Mouse (Mus musculus): ENCODE results near the gene Gabpa.

Gene Gabpa

GRCm38 (mm10) chr16:84838576-84838975, 3.9 kb downstream of the Gabpa start:
- in situ Hi-C loops (cut with MboI; ENCODE audit: unreplicated experiment in 2 of 2): no loop called here

- in situ Hi-C loops (cut with MboI; ENCODE audit: unreplicated experiment in 2 of 2): no loop called here
Observed at GRCm38 (mm10) chr16:84853492-84853891, 18.8 kb downstream of the Gabpa start.

- in situ Hi-C loops (cut with MboI; ENCODE audit: unreplicated experiment in 2 of 2): no loop called here
Observed at GRCm38 (mm10) chr16:84864656-84865055, 29.9 kb downstream of the Gabpa start.

GRCm38 (mm10) chr16:84873805-84874204, 39.1 kb downstream of the Gabpa start:
- in situ Hi-C loops (cut with MboI; ENCODE audit: unreplicated experiment in 2 of 2): no loop called here

DNA sequence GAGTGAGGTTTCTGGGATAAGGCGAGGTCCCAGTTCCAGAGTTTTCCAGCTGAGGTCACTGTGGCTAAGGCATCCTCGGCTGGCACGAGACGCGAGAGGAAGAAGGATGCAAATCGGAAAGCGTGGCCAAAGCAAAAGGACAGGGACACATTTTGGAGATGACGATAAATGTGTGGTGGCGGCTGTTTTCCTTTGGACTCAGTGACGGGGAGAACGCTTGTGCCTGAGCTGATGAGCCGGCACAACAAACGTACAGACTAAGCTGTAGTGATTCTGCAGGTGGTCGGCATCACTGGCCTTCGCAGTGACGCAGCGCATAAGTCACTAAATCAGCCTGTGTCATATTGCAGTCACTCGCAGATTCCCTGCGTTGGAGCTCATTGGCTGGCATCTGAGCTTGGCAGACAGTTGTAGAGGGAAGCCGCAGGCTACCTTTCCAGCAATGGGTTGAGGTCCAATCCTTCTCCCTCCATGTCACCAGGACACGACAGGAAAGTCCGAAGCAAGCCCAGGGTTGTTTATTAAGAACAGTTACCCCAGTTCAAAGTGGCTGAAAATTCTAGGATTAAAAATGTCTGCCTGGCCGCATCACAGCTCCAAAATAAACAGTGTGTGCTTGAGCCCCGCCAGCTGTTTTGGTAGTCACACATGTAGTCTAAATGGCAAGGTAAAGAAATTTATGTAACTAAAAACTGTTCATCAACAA, 40.4 kb downstream of the Gabpa start:
- in situ Hi-C loops (cut with MboI; ENCODE audit: unreplicated experiment in 2 of 2): loop anchor here (5.0 kb wide), 1 partner anchor 348 kb away; no protein-coding TSS in a partner anchor

DNA sequence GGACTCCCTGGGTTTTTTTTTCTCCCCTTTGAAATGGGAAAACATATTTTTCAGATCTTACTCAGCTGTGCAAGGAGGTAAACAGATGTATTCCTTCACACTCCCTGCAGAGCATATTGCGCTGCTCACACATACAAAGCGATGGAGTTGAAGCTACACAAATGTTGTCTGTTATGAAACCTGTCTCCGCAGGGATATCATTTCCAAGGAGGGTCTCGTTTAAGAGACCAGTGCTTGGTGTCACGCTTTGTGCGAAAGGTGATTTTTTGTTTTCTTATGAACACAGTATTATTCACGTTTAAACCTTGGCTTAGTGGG, 41.0 kb downstream of the Gabpa start:
- in situ Hi-C loops (cut with MboI; ENCODE audit: unreplicated experiment in 2 of 2): loop anchor here (5.0 kb wide), 1 partner anchor 348 kb away; no protein-coding TSS in a partner anchor

DNA sequence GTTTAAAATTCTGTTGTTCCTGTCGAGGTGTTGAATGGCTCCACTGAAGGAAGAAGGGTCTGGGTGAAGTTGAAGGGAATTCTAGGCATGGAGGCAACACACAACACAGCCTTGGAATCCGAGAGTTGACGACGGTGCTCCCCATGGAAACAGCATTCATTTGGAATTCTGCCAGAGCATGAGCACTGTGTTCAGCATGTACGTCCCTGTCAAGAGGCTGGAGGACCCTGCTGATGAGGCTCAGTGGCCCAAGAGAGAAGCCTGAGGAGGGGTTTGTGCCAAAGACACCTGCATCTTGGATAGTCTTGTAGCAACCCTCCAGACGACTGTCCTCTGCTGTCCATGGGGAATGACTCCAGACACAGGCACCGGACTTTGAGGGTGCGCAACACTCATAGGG, 41.4 kb downstream of the Gabpa start:
- in situ Hi-C loops (cut with MboI; ENCODE audit: unreplicated experiment in 2 of 2): loop anchor here (5.0 kb wide), 1 partner anchor 349 kb away; no protein-coding TSS in a partner anchor

- in situ Hi-C loops (cut with MboI; ENCODE audit: unreplicated experiment in 2 of 2): loop anchor here (5.0 kb wide), 1 partner anchor 352 kb away; no protein-coding TSS in a partner anchor
Observed at GRCm38 (mm10) chr16:84879146-84879545, 44.4 kb downstream of the Gabpa start.

GRCm38 (mm10) chr16:84881168-84881567, 46.4 kb downstream of the Gabpa start:
- in situ Hi-C loops (cut with MboI; ENCODE audit: unreplicated experiment in 2 of 2): no loop called here

GRCm38 (mm10) chr16:84881754-84882321, 47.1 kb downstream of the Gabpa start:
- in situ Hi-C loops (cut with MboI; ENCODE audit: unreplicated experiment in 2 of 2): no loop called here

GRCm38 (mm10) chr16:84884572-84884971, 49.8 kb downstream of the Gabpa start:
- in situ Hi-C loops (cut with MboI; ENCODE audit: unreplicated experiment in 2 of 2): no loop called here

GRCm38 (mm10) chr16:84902995-84903394, 68.3 kb downstream of the Gabpa start:
- in situ Hi-C loops (cut with MboI; ENCODE audit: unreplicated experiment in 2 of 2): no loop called here

- in situ Hi-C loops (cut with MboI; ENCODE audit: unreplicated experiment in 2 of 2): no loop called here
Observed at GRCm38 (mm10) chr16:84911477-84912165, 76.9 kb downstream of the Gabpa start.

All from v-Abl transformed pro-B cells (cell line).